Mouse (Mus musculus): ENCODE data around the gene Kcnn1. TPM values are rescaled to one million over a fixed set of nuclear protein-coding genes. Genes with fewer than 3 reads are reported as not detected.

Kcnn1 gene
- total RNA-seq, 4 experiments from 2014 or later: 18.0 to 21.5 (median 20.5) TPM

DNA sequence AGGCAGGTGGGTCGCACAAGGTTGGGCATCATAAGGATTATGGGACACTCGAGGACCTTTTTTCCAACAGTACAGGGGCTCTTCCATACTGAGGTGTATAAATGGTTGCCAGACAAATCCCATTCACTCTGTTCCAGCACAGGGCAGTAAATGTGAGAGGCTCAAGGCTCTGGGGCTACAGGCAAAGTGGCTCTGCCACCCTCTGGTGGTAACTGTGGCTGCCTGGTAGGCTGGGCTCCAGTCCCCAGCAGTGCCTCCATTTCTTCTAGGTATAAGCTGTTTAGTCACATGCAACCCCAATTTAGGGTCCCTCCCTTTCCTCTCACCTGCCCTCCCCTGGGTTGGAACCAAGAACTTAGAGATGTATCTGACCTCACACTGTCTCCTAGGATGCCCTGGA is 67.7 kb downstream of the Kcnn1 start:
- DNase-seq (ENCODE audit: low spot score in 2 of 2): no peak

DNA sequence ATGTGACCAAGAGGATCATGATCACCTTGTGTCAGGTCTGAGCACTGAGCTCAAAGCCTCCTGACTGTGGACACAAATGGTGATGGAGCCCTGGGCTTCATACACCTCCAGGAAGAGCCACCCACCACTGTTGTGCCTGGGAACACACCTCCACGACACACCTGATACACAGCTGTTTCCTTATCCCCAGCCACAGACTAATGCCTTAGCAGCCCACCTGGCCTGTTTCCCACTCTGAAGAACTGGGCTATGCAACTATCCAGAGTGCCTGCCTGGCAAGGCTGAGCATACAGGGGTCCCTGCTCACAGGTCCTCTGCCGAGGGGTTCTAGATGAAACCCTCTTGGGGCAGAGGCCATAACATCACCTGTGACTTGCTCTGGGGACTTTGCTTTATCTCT is 68.8 kb downstream of the Kcnn1 start:
- no peak for DNase-seq (ENCODE audit: low spot score in 2 of 2)

DNA sequence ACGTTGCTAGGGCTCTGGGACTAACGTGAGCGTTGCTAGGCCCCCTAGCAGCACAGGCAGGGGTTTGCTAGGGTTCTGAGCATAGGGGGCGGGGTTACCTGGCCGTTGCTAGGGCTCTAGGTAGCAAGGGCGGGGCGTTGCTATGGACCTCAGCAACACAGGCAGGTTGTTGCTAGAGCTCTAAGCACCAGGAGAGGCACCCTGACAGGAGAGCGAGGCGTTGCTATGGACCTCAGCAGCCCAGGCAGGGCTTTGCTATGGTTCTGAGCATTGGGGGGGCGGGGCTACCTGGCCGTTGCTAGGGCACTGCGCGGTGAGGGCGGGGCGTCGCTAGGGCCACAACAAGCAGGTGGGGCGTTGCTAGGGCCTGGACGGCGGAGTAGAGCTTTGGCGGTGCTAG is 70.4 kb downstream of the Kcnn1 start:
- DNase-seq (ENCODE audit: low spot score in 2 of 2): no peak

Small RNAs within 50 kb of the gene (microRNA-seq; reads per million reads assigned to microRNA genes)
- gene Mir7067: not detected
- gene Mir7240: not detected

Other genes with a start within 250 kb of the Kcnn1 start
- gene Lrrc25, start 247.1 kb downstream of the Kcnn1 start, total RNA-seq (2022): under 1 TPM in 3 of 4 experiments, not detected in 1; 0.17 to 0.49 (median 0.22) TPM
- gene Gdf15, start 230.8 kb downstream of the Kcnn1 start, total RNA-seq (2022): under 1 TPM in 1 of 4 experiments, not detected in 3; 0.24 TPM
- gene Pgpep1, start 202.9 kb downstream of the Kcnn1 start, total RNA-seq (2022): 10 to 100 TPM; 13.6 to 19.0 (median 15.7) TPM
- gene Lsm4, start 190.0 kb downstream of the Kcnn1 start, total RNA-seq (2022): 10 to 100 TPM; 64.4 to 75.4 (median 70.3) TPM
- gene Jund, start 164.3 kb downstream of the Kcnn1 start, total RNA-seq (2022): 10 to 100 TPM; 31.9 to 42.0 (median 38.3) TPM
- gene Iqcn, start 159.8 kb downstream of the Kcnn1 start, total RNA-seq (2022): not detected
- not detected for gene Gm3336, start 144.7 kb downstream of the Kcnn1 start, total RNA-seq (2022)
- 1 to 10 TPM in 2 of 4 experiments, under 1 TPM in 2; 0.65 to 2.3 (median 1.1) TPM for gene Pde4c, start 139.5 kb downstream of the Kcnn1 start, total RNA-seq (2022)
- gene Rab3a, start 108.6 kb downstream of the Kcnn1 start, total RNA-seq (2022): 10 to 100 TPM; 28.5 to 34.0 (median 32.3) TPM
- 10 to 100 TPM; 19.7 to 24.6 (median 22.2) TPM for gene Mpv17l2, start 102.3 kb downstream of the Kcnn1 start, total RNA-seq (2022)
- 10 to 100 TPM; 14.5 to 17.4 (median 16.0) TPM for gene Pik3r2, start 86.5 kb downstream of the Kcnn1 start, total RNA-seq (2022)
- 1 to 10 TPM; 1.7 to 4.5 (median 2.4) TPM for gene Mast3, start 58.2 kb downstream of the Kcnn1 start, total RNA-seq (2022)
- gene Il12rb1, start 54.8 kb downstream of the Kcnn1 start, total RNA-seq (2022): not detected
- 100 to 1,000 TPM in 1 of 4 experiments, 10 to 100 TPM in 3; 38.9 to 177 (median 68.9) TPM for gene Arrdc2, start 23.5 kb downstream of the Kcnn1 start, total RNA-seq (2022)
- gene Ccdc124, start 10.7 kb upstream of the Kcnn1 start, total RNA-seq (2022): 10 to 100 TPM; 61.7 to 77.8 (median 67.5) TPM
- gene Slc5a5, start 29.5 kb upstream of the Kcnn1 start, total RNA-seq (2022): not detected
- gene Rpl18a, start 34.2 kb upstream of the Kcnn1 start, total RNA-seq (2022): 1,000 to 10,000 TPM in 2 of 4 experiments, 100 to 1,000 TPM in 2; 935 to 1,159 (median 1,025) TPM
- gene Map1s, start 42.7 kb upstream of the Kcnn1 start, total RNA-seq (2022): 10 to 100 TPM in 3 of 4 experiments, 1 to 10 TPM in 1; 9.2 to 15.9 (median 13.7) TPM